Mouse (Mus musculus) intestine, embryonic 14.5 days (tissue): Measurements from ENCODE around the gene Ap2a2. TPM values are rescaled to one million over a fixed set of nuclear protein-coding genes. Genes with fewer than 3 reads are reported as not detected.

Experiments used
- ATAC-seq: fragments of 200-750 bp; cut with Nextera tagmentation; replicated peaks from 2 replicates; pipeline ENCODE4 v1.8.0; 2017; ENCODE audit warnings: low read depth, moderate number of reproducible peaks, moderate TSS enrichment, moderate library complexity; ENCODE audit not compliant: low FRiP score, low TSS enrichment
- DNase-seq: peaks from one replicate; pipeline ENCODE4 v3.0.0-alpha.2; 2018; ENCODE audit warnings: low spot score
- H3K27ac ChIP-seq: fragments of 300-500 bp; sonication (generic); 2 replicates; pipeline ENCODE4 v1.5.1; 2014; ENCODE audit warnings: low read depth, mild to moderate bottlenecking, control low read depth
- H3K27me3 ChIP-seq: fragments of 300-500 bp; sonication (generic); replicated peaks from 2 replicates; pipeline ENCODE4 v1.6.1; 2014; ENCODE audit warnings: low read length, control low read depth; ENCODE audit not compliant: control insufficient read depth, insufficient read depth
- H3K36me3 ChIP-seq: fragments of 300-500 bp; sonication (generic); 2 replicates; pipeline ENCODE4 v1.6.1; 2014; ENCODE audit warnings: low read length, control low read depth; ENCODE audit not compliant: control insufficient read depth, insufficient read depth
- H3K4me1 ChIP-seq: fragments of 300-500 bp; sonication (generic); replicated peaks from 2 replicates; pipeline ENCODE4 v1.6.1; 2014; ENCODE audit warnings: low read length, control low read depth, mixed read lengths; ENCODE audit not compliant: control insufficient read depth, insufficient read depth
- H3K4me2 ChIP-seq: fragments of 300-500 bp; sonication (generic); 2 replicates; pipeline ENCODE4 v1.6.1; 2014; ENCODE audit warnings: low read length
- H3K4me3 ChIP-seq: fragments of 300-500 bp; sonication (generic); 2 replicates; pipeline ENCODE4 v1.5.1; 2014; ENCODE audit warnings: low read depth, low read length, control low read depth, mixed read lengths
- H3K9ac ChIP-seq: fragments of 300-500 bp; sonication (generic); 2 replicates; pipeline ENCODE4 v1.6.1; 2014; ENCODE audit warnings: mild to moderate bottlenecking, low read length
- H3K9me3 ChIP-seq: fragments of 300-500 bp; sonication (generic); 2 replicates; pipeline ENCODE4 v1.6.1; 2016; ENCODE audit warnings: low read length, control low read depth; ENCODE audit not compliant: control insufficient read depth
- WGBS: fragments of 180-500 bp; shearing (Covaris S2); extraction: QIAGEN DNeasy Blood & Tissue Kit; methylation state at CpG from one replicate; pipeline ENCODE4 v1.1.7; 2014; 5-methylcytosine and 5-hydroxymethylcytosine counted together
- polyA plus RNA-seq: library from polyadenylated mRNA; unstranded; fragments of >200 nt; fragmentation: Nextera tagmentation; extraction: Ambion mirVana; gene quantifications from 2 replicates; pipeline ENCODE4 v1.2.1, GENCODE M21; 2014

The Ap2a2 gene
- polyA plus RNA-seq, 1 experiment from 2014 or later = 70.0 TPM

DNA sequence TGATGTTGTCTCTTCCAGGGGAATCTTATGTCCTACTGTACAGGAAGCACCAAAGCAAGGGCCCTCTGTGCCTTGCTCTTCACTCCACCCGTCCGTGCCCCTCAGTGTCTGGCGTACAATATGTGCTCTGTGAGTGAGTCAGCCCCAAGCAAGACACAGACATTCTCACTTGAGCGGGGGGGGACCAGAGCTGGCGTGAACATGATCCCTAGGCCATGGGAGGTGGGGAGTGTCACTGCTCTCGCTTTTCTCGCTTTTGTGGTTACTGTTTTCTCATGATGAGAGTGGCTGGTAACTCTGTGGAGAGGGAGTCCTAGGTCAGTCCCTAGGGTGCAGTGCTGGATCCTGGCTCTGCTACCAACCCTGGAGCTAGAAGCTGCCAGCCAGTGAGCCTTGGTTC, 2.6 kb downstream of the Ap2a2 start:
- Histone ChIP-seq H3K27ac (no peak overlapping the region), H3K4me3 (no peak overlapping the region), H3K27me3 (no peaks in the 10 kb centered on the region), H3K4me1 (peaks cover 17% of the 10 kb centered on the region), H3K9ac (no peak overlapping the region), H3K9me3 (no peaks in the 10 kb centered on the region), H3K36me3 (0 out of 2 replicates have a peak, but pooled peaks cover 4% of the 10 kb centered on the region), H3K4me2 (no peak overlapping the region)
- 53% methylated on average over 7 of the region's 7 CpGs for WGBS
- DNase-seq (no peak), ATAC-seq (no peak)

DNA sequence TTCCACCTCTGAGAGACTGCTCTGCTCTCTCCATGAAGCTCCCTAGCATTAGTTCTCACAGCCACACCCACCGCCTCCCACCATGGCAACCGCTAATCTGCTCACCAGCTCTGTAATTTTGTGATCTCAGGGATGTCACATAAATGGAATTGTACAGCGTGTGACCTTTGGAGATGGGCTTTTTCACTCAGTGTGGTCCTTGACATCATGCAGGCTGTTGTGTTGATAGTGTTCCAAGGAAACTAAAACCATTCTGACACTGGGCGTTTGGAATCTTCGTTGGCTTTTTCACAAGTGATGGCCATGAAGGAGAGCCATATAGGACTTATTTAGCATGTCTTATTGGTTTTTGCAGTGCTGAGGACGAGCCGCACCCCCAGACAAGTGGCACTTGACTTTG, 4.6 kb downstream of the Ap2a2 start:
- Histone ChIP-seq H3K4me2 (no peak overlapping the region), H3K4me1 (peaks cover 13% of the 10 kb centered on the region), H3K9ac (no peak overlapping the region), H3K4me3 (no peak overlapping the region), H3K27ac (no peak overlapping the region), H3K36me3 (0 out of 2 replicates have a peak, but pooled peaks cover 4% of the 10 kb centered on the region), H3K9me3 (no peaks in the 10 kb centered on the region), H3K27me3 (no peaks in the 10 kb centered on the region)
- no peak for ATAC-seq
- no peak for DNase-seq
- WGBS = 78% methylated on average over 7 of the region's 7 CpGs

- DNase-seq = no peak
- ATAC-seq = no peak
- Histone ChIP-seq H3K4me3 (no peak overlapping the region), H3K27ac (no peak overlapping the region), H3K9me3 (no peaks in the 10 kb centered on the region), H3K27me3 (no peaks in the 10 kb centered on the region), H3K36me3 (0 out of 2 replicates have a peak, but pooled peaks cover 4% of the 10 kb centered on the region), H3K4me1 (peaks cover under 1% of the 10 kb centered on the region; the same call in 1 of the 2 replicates), H3K4me2 (no peak overlapping the region), H3K9ac (no peak overlapping the region)
- WGBS = 76% methylated on average over 9 of the region's 9 CpGs
Measured at GRCm38 (mm10) chr7:141569283-141569803, 7.4 kb downstream of the Ap2a2 start.

DNA sequence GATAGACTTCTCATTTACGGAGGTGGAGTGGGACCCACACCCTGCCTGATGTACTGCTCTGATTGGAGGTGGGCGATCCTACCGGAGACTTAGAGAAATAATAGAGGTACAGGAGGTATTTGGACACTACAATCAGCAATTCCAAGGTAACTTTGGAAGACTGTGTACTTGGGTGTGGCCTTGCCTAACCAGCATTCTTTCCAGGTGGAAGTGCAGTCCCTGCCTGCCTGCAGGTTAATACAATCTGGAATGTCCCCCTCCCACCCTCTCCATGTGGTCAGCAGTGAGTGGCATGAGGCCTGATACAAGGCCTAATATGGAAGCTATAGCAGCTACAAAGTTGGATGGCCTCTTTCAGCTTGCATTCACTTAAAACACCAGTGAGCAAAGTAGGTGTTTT, 7.9 kb downstream of the Ap2a2 start:
- no peak overlapping the region for H3K4me3 ChIP-seq
- no peak overlapping the region for H3K27ac ChIP-seq
- no peaks in the 10 kb centered on the region; the same call in 1 of the 2 replicates for H3K4me1 ChIP-seq
- ATAC-seq = no peak
- no peak overlapping the region for H3K9ac ChIP-seq
- no peak for DNase-seq
- H3K27me3 ChIP-seq = no peaks in the 10 kb centered on the region
- no peak overlapping the region for H3K4me2 ChIP-seq
- 86% methylated on average over 3 of the region's 3 CpGs for WGBS
- H3K36me3 ChIP-seq = 0 out of 2 replicates have a peak, but pooled peaks cover 4% of the 10 kb centered on the region
- H3K9me3 ChIP-seq = no peaks in the 10 kb centered on the region

- Histone ChIP-seq H3K27me3 (no peaks in the 10 kb centered on the region), H3K4me1 (no peaks in the 10 kb centered on the region; the same call in 1 of the 2 replicates), H3K36me3 (no peaks in the 10 kb centered on the region), H3K4me2 (no peak overlapping the region), H3K9me3 (no peaks in the 10 kb centered on the region), H3K4me3 (no peak overlapping the region), H3K9ac (no peak overlapping the region), H3K27ac (no peak overlapping the region)
- DNase-seq = no peak
- ATAC-seq = no peak
- 82% methylated on average over 4 of the region's 4 CpGs for WGBS
Measured at GRCm38 (mm10) chr7:141570625-141571295, 8.8 kb downstream of the Ap2a2 start.

GRCm38 (mm10) chr7:141574041-141574440, 12.1 kb downstream of the Ap2a2 start:
- Histone ChIP-seq H3K9me3 (no peaks in the 10 kb centered on the region), H3K4me3 (no peak overlapping the region), H3K9ac (no peak overlapping the region), H3K27me3 (no peaks in the 10 kb centered on the region), H3K4me1 (no peaks in the 10 kb centered on the region; the same call in 1 of the 2 replicates), H3K36me3 (no peaks in the 10 kb centered on the region), H3K4me2 (no peak overlapping the region), H3K27ac (no peak overlapping the region)
- DNase-seq (no peak), ATAC-seq (no peak)
- 74% methylated on average over 3 of the region's 3 CpGs for whole genome bisulfite sequencing

- Histone ChIP-seq H3K4me3 (no peak overlapping the region), H3K9me3 (no peaks in the 10 kb centered on the region), H3K27ac (no peak overlapping the region), H3K36me3 (no peaks in the 10 kb centered on the region), H3K9ac (no peak overlapping the region), H3K4me1 (no peaks in the 10 kb centered on the region), H3K27me3 (no peaks in the 10 kb centered on the region), H3K4me2 (no peak overlapping the region)
- no peak for ATAC-seq
- DNase-seq = no peak
- 80% methylated on average over 3 of the region's 3 CpGs for WGBS
Measured at GRCm38 (mm10) chr7:141575481-141575880, 13.5 kb downstream of the Ap2a2 start.

DNA sequence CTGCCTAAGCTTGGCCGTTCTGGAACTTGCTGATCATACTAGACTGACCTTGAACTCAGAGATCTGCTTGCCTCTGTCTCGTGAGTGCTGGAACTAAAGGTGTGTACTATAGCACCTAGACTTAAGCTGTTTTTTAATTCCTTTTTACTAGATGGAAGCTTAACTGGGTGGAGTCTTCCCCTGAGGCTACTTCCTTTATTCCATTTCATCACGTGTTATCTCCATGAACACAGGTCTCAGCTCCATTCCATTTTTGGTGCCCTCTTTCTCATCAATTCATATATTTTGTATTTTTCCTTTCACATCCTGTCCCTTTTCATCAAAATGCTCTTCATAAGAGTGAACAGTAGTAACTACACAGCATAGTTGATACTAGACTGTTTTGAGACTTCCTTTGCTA, 15.8 kb downstream of the Ap2a2 start:
- no peak for ATAC-seq

GRCm38 (mm10) chr7:141578511-141578910, 16.5 kb downstream of the Ap2a2 start:
- Histone ChIP-seq H3K27me3 (no peaks in the 10 kb centered on the region), H3K4me1 (0 out of 2 replicates have a peak, but pooled peaks cover 4% of the 10 kb centered on the region), H3K36me3 (no peaks in the 10 kb centered on the region), H3K9ac (no peak overlapping the region), H3K9me3 (no peaks in the 10 kb centered on the region), H3K4me2 (no peak overlapping the region), H3K27ac (no peak overlapping the region), H3K4me3 (no peak overlapping the region)
- no peak for DNase-seq
- 92% methylated on average over 1 of the region's 1 CpGs for WGBS
- ATAC-seq = no peak

More for the DNA sequence above, 15.8 kb downstream of the Ap2a2 start:
- Histone ChIP-seq H3K27me3 (no peaks in the 10 kb centered on the region), H3K4me3 (no peak overlapping the region), H3K36me3 (no peaks in the 10 kb centered on the region), H3K9ac (no peak overlapping the region), H3K27ac (no peak overlapping the region), H3K4me1 (0 out of 2 replicates have a peak, but pooled peaks cover 4% of the 10 kb centered on the region), H3K4me2 (no peak overlapping the region), H3K9me3 (no peaks in the 10 kb centered on the region)
- 78% methylated on average over 3 of the region's 3 CpGs for WGBS
- no peak for DNase-seq
